Mouse (Mus musculus) forebrain, embryonic 16.5 days (tissue): ENCODE data around the gene Trp53tg5. TPM values are rescaled to one million over a fixed set of nuclear protein-coding genes. Genes with fewer than 3 reads are reported as not detected.

Experiments used
- ATAC-seq: fragments of 200-750 bp; cut with Nextera tagmentation; 2 replicates; pipeline ENCODE4 v1.8.0; 2017; ENCODE audit warnings: mild to moderate bottlenecking, moderate library complexity
- H3K27ac ChIP-seq: fragments of 300-500 bp; sonication (generic); 2 replicates; pipeline ENCODE4 v1.5.1; 2014; ENCODE audit warnings: low read length, control low read depth
- H3K27me3 ChIP-seq: fragments of 300-500 bp; sonication (generic); replicated peaks from 2 replicates; pipeline ENCODE4 v1.6.1; 2014; ENCODE audit warnings: low read length; ENCODE audit not compliant: control insufficient read depth, insufficient read depth
- H3K36me3 ChIP-seq: fragments of 300-500 bp; sonication (generic); 2 replicates; pipeline ENCODE4 v1.6.1; 2014; ENCODE audit not compliant: control insufficient read depth, insufficient read depth
- H3K4me1 ChIP-seq: fragments of 300-500 bp; sonication (generic); replicated peaks from 2 replicates; pipeline ENCODE4 v1.6.1; 2014; ENCODE audit warnings: low read length; ENCODE audit not compliant: control insufficient read depth, insufficient read depth
- H3K4me2 ChIP-seq: fragments of 300-500 bp; sonication (generic); 2 replicates; pipeline ENCODE4 v1.6.1; 2014; ENCODE audit warnings: mild to moderate bottlenecking, low read length, control low read depth
- H3K4me3 ChIP-seq: fragments of 300-500 bp; sonication (generic); replicated peaks from 2 replicates; pipeline ENCODE4 v1.5.1; 2014; ENCODE audit warnings: mild to moderate bottlenecking, low read length, control low read depth
- H3K9ac ChIP-seq: fragments of 300-500 bp; sonication (generic); replicated peaks from 2 replicates; pipeline ENCODE4 v1.6.1; 2014; ENCODE audit warnings: low read depth, low read length, control low read depth
- H3K9me3 ChIP-seq: fragments of 300-500 bp; sonication (generic); 2 replicates; pipeline ENCODE4 v1.6.1; 2016; ENCODE audit warnings: low read length; ENCODE audit not compliant: control insufficient read depth
- WGBS: fragments of 180-500 bp; shearing (Covaris S2); extraction: QIAGEN DNeasy Blood & Tissue Kit; methylation state at CpG from one replicate; pipeline ENCODE4 v1.1.7; 2014; 5-methylcytosine and 5-hydroxymethylcytosine counted together
- polyA plus RNA-seq: library from polyadenylated mRNA; unstranded; fragments of >200 nt; fragmentation: Nextera tagmentation; extraction: Ambion mirVana; gene quantifications from 2 replicates; pipeline ENCODE4 v1.2.1, GENCODE M21; 2015

The Trp53tg5 gene
- polyA plus RNA-seq, 1 experiment from 2014 or later = not detected

DNA sequence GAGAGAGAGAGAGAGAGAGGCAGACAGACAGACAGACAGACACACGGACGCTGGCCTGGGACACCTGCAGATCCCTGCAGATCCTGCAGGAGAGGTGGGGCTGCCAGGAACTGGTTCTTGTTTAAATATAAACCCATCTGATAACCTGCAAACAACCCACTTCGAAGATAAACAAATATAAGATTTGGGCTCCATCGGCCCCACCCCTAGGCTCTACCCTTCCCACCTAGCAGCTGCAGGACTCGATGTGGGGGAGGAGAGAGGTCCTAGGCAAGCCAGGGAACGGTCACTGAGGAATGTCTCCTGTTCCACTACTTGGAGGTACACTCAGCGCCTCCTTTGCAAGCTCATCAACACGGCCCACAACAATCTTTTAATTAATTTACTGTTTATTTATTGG lies 35.3 kb downstream of the Trp53tg5 start:
- no peak overlapping the region for H3K4me2 ChIP-seq
- peaks cover 11% of the 10 kb centered on the region for H3K4me1 ChIP-seq
- no peak overlapping the region for H3K27ac ChIP-seq
- no peak overlapping the region for H3K4me3 ChIP-seq
- WGBS = 67% methylated on average over 8 of the region's 8 CpGs
- peaks cover 4% of the 10 kb centered on the region; the same call in 1 of the 2 replicates for H3K27me3 ChIP-seq
- no peak overlapping the region for H3K9ac ChIP-seq
- no peak for ATAC-seq
- H3K9me3 ChIP-seq = no peaks in the 10 kb centered on the region
- H3K36me3 ChIP-seq = no peaks in the 10 kb centered on the region

DNA sequence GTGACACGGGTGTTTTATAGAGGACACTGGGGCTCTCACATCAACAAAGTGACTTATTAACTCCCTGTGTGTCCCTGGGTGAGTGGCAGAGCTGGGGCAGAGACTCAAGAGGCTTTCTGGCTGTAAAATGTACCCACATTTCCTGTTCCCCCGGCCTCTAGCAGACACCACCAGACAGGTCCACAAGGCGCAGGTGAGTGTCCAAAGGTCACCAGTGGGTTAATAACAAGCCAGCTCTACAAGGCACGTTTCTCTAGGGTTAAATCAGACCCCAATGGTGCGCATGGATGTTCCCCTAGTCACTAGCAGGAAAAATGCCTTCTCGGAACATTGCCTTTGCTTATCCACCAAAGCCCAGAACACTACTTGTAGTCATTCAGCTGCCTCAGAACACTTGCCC lies 35.8 kb downstream of the Trp53tg5 start:
- Histone ChIP-seq H3K4me2 (no peak overlapping the region), H3K4me3 (no peak overlapping the region), H3K4me1 (peaks cover 8% of the 10 kb centered on the region), H3K9me3 (no peaks in the 10 kb centered on the region), H3K9ac (no peak overlapping the region), H3K27me3 (peaks cover 4% of the 10 kb centered on the region; the same call in 1 of the 2 replicates), H3K36me3 (no peaks in the 10 kb centered on the region), H3K27ac (no peak overlapping the region)
- WGBS = 87% methylated on average over 6 of the region's 6 CpGs
- no peak for ATAC-seq

DNA sequence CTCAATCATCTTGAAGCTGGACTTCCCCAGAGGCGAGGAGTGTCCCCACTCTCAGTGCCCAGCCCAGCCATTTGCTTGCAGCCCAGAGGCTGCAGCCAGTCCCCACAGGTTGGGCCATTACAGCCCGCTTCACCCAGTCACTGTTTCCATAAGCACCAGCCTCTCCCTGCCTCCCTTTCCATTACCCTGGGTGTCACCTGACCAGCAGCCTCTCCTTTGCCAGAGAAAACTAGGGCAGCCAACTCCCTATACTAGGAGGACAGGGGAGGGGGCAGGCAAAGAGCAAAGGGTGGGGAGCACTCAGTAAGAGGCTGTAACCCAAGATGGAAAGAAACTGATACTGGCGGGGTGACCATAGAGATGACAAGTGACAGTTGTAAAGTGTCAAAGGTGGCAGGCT lies 36.6 kb downstream of the Trp53tg5 start:
- Histone ChIP-seq H3K4me1 (peaks cover under 1% of the 10 kb centered on the region; the same call in 1 of the 2 replicates), H3K4me3 (no peak overlapping the region), H3K36me3 (no peaks in the 10 kb centered on the region), H3K9me3 (no peaks in the 10 kb centered on the region), H3K27ac (no peak overlapping the region), H3K9ac (no peak overlapping the region), H3K27me3 (peaks cover under 1% of the 10 kb centered on the region; the same call in 1 of the 2 replicates), H3K4me2 (no peak overlapping the region)
- ATAC-seq = no peak
- 68% methylated on average over 3 of the region's 3 CpGs for WGBS

DNA sequence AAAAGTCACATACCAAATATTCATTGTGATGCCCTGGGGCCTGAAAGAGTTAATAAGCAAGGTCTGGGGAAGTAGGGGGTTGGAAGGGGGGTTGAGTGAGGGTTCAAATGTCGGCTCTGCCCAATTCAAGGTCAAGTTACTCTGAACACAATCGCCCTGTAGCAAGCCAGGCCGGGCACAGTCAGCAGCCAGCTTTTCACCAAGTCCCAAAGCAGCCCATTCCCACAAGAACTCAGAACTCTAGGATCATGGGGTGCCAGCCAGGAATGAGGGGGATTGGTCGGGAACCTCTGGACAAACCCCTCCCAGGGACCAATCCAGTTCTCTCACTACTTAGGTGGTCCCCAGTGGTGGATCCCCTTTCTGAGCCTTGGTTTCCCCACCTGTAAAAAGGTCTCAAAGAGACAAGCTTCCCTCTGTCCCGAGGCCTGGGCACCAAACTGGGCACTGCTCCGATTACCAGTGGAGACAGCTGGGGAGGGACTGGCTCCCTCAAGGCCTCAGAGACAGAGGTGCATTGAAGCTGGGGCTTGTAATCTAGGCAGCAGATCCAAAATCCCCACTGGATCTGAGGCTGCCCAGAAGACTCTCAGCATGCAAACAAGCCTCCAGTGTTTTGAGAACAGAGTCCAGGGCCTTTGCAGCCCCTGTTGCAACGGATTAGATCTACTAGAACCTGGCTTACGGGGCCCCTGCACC lies 37.2 kb downstream of the Trp53tg5 start:
- Histone ChIP-seq H3K27ac (no peak overlapping the region), H3K4me1 (no peaks in the 10 kb centered on the region), H3K27me3 (no peaks in the 10 kb centered on the region), H3K4me3 (no peak overlapping the region), H3K36me3 (no peaks in the 10 kb centered on the region), H3K4me2 (no peak overlapping the region), H3K9me3 (no peaks in the 10 kb centered on the region), H3K9ac (no peak overlapping the region)
- ATAC-seq = no peak
- 22% methylated on average over 8 of the region's 8 CpGs for WGBS

DNA sequence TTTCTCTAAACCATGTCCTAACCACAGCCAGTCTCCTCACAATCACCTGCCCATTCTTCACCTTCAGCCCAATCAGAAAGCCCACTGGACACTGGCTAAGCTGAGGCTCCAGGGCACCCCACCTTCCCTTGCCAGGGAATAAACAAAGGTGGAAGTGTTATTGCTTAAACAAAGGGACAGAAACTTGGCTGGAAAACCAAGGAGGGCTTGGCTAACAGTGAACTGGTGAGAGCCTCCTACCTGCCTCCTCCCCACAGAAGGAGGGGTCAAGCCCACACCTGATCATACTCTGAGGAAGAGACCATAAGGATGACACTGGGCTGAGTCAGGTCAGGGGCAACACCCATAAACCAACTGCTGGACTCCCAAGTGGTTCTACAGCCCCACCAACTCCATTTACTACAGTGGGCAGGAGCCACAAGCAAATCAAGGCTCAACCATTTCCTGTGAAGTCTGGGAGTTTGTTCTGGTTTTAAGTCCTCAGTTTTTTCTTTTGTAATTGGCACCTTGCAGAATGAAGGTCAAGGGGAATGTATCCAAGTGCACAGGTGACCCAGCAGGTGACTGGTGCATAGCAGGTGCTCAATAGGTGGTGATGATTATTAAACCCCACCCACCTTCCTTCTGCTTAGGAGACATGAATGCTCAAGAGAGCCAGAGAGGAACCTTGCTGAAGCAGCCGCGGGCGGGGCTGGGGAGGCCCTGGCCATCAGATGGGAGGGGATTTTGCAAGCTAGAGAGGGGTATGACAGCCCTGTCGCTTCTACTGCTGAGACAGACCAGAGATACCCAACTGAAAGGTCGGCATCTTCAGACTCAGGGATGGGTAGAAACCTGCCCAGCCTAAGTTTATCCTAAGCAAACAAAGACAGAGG lies 38.1 kb downstream of the Trp53tg5 start:
- 67% methylated on average over 5 of the region's 5 CpGs for WGBS
- Histone ChIP-seq H3K27me3 (no peaks in the 10 kb centered on the region), H3K9me3 (no peaks in the 10 kb centered on the region), H3K9ac (no peak overlapping the region), H3K36me3 (no peaks in the 10 kb centered on the region), H3K27ac (no peak overlapping the region), H3K4me3 (no peak overlapping the region), H3K4me1 (no peaks in the 10 kb centered on the region), H3K4me2 (no peak overlapping the region)
- no peak for ATAC-seq

DNA sequence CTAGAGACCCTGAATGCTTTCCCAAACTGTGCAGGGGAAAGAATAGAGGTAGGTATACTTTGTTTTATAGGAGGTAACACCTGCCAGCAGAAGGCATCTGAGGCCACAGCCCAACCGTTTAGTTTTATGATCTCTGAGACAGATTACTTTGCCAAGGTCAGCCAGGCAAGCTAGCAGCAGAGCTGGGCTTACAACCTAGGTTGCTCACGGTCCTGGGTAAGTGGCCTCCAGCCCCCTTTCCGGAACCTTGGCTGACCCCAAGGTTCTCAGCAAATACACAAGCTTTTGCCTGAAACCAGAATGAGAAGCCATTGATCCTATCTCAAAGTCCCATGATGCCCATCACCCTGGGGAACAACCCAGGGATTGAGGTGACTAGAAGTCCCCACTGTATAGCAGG lies 38.8 kb downstream of the Trp53tg5 start:
- ATAC-seq = no peak
- Histone ChIP-seq H3K27ac (no peak overlapping the region), H3K36me3 (no peaks in the 10 kb centered on the region), H3K4me3 (no peak overlapping the region), H3K4me1 (no peaks in the 10 kb centered on the region), H3K4me2 (no peak overlapping the region), H3K9ac (no peak overlapping the region), H3K9me3 (no peaks in the 10 kb centered on the region), H3K27me3 (no peaks in the 10 kb centered on the region)
- 87% methylated on average over 3 of the region's 3 CpGs for WGBS

DNA sequence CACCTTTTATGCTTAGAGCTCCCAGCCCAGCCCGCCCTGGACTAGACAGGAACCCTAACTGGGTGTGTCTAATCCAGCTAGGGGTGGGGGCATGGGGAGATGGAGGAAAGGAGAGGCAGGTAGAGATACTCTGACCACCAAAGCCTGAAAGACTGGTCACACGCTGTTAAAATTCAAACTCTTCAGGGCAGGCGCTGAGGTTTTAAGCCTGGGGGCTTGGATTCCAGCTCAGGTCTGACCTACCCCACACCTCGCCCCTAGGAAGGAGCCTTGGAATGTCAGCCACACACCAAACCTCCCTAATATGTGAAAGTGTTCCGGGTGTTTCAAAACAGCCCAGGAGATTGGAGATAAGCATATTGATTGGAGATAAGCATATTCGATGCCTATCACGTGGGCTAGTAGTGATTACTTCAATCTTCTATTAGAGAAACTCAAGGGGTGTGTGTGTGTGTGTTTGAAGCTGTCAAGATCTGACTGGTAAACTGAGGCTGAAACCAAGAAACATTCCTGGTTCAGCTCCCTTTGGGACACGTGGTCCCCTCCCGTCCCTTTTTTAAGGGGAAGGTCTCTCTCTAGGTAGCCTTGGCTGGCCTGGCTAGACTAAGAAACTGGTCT lies 40.1 kb downstream of the Trp53tg5 start:
- Histone ChIP-seq H3K9me3 (no peaks in the 10 kb centered on the region), H3K27me3 (no peaks in the 10 kb centered on the region), H3K36me3 (no peaks in the 10 kb centered on the region), H3K4me2 (no peak overlapping the region), H3K27ac (no peak overlapping the region), H3K4me1 (no peaks in the 10 kb centered on the region), H3K4me3 (no peak overlapping the region), H3K9ac (no peak overlapping the region)
- 87% methylated on average over 9 of the region's 9 CpGs for WGBS
- no peak for ATAC-seq

DNA sequence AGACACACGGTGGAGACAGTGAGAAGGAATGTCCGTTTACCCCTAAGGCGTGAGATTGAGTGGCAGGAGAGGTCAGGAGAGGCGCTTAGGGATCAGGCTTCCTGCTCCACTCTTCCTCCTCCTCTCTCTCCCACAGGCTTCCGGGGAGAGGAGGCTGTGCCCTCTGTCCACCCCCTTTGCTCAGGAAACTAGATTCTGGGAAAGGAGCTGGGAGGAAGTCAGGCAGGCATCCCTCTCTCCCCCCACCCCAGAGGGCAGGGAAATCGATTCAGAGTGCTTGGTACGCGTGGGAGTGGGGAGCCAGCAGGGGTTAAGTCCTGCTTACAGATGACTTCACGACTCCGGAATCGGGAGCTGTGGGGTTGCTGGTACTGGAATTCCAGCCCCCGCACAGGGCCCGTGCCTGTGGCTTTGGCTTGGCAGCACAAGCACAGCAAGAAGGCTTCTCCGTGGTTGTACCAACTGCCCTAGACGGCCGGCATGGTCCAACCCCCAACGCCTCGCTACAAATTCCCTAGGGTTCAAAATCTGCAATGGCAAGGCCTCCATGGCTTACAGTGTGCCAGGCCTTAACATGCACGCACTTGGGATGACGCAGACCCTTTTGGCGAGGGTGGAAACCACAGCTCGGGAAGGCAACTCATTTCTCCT lies 40.9 kb downstream of the Trp53tg5 start:
- no peaks in the 10 kb centered on the region for H3K36me3 ChIP-seq
- H3K4me1 ChIP-seq = no peaks in the 10 kb centered on the region
- H3K27ac ChIP-seq = no peak overlapping the region
- no peaks in the 10 kb centered on the region for H3K27me3 ChIP-seq
- no peaks in the 10 kb centered on the region for H3K9me3 ChIP-seq
- no peak overlapping the region for H3K9ac ChIP-seq
- WGBS = 39% methylated on average over 22 of the region's 22 CpGs
- H3K4me3 ChIP-seq = no peak overlapping the region
- no peak overlapping the region for H3K4me2 ChIP-seq
- no peak for ATAC-seq
